Mouse (Mus musculus): ENCODE results near the gene Gsn.

DNA sequence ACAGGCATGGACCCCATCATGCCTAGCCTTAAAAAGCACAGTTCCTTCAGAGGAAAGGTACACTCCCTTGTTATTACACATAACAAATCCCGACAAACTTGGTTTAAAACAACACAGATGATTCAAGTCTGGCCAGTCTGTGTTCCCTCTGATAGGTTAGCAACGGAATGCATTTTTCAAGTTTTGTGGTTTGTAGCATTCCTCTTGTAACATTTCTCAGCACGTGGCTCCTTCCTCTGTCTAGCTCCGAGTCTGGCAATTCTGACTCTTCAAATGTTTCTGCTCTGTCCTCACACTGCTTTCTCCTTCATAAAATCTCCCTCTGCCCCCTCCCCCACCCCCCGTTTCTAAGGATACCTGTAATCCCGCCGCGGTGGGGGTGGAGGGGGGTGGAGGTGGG, 26.0 kb upstream of the Gsn start:
- TF ChIP-seq TAL1 (IDR thresholded peaks at IDR 0.05; ENCODE audit: low read length) (no peak), GATA1 (IDR thresholded peaks at IDR 0.05; ENCODE audit: low read length) (no peak)

All from erythroblast, embryonic 14.5 days (primary cell).